Mouse (Mus musculus): ENCODE results near the gene Rsph6a.

Gene Rsph6a

GRCm38 (mm10) chr7:19084921-19085473 lies 30.5 kb downstream of the Rsph6a start:
- no peak for TF ChIP-seq GATA4 (IDR thresholded peaks at IDR 0.05; ENCODE audit: insufficient replicate concordance, low read length)

- no peak for TF ChIP-seq GATA4 (IDR thresholded peaks at IDR 0.05; ENCODE audit: insufficient replicate concordance, low read length)
Measured at GRCm38 (mm10) chr7:19085495-19085894, 31.0 kb downstream of the Rsph6a start.

- peak; percentile 14; the same call in 1 of the 2 replicates for TF ChIP-seq GATA4 (IDR thresholded peaks at IDR 0.05; ENCODE audit: insufficient replicate concordance, low read length)
Measured at GRCm38 (mm10) chr7:19086042-19086441, 31.6 kb downstream of the Rsph6a start.

GRCm38 (mm10) chr7:19086760-19087159 lies 32.3 kb downstream of the Rsph6a start:
- TF ChIP-seq GATA4 (IDR thresholded peaks at IDR 0.05; ENCODE audit: insufficient replicate concordance, low read length) = no peak

GRCm38 (mm10) chr7:19088813-19089212 lies 34.3 kb downstream of the Rsph6a start:
- no peak for TF ChIP-seq GATA4 (IDR thresholded peaks at IDR 0.05; ENCODE audit: insufficient replicate concordance, low read length)

GRCm38 (mm10) chr7:19091913-19092312 lies 37.4 kb downstream of the Rsph6a start:
- no peak for TF ChIP-seq GATA4 (IDR thresholded peaks at IDR 0.05; ENCODE audit: insufficient replicate concordance, low read length)

DNA sequence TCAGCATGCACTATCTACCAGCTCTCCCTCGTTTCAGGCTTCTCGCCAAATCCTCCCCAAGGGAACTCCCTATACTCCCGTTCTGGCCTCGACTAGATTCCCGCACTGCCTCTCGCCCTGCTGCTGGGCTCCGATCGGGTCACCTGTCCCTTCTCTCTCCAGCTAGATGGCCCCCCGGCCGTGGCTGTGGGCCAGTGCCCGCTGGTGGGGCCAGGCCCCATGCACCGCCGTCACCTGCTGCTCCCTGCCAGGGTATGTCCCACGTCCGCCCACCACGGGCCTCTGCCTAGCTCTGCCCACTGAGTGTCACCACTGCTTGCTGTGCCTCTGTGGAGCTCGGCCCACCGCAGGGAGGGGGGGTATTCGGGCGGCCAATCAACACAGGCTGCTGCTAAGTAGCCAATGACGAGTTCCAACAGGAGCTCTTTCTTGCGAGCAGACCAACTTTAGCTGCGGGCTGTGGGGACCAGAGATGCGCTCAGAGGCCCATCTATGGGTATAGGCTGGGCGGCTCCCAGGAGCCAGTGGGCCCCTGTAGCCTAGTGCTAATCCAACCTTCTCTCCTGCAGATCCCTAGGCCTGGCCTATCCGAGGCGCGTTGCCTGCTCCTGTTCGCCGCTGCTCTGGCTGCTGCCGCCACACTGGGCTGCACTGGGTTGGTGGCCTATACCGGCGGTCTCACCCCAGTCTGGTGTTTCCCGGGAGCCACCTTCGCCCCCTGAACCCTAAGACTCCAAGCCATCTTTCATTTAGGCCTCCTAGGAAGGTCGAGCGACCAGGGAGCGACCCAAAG lies 38.1 kb downstream of the Rsph6a start:
- TF ChIP-seq GATA4 (IDR thresholded peaks at IDR 0.05; ENCODE audit: insufficient replicate concordance, low read length) = no peak

DNA sequence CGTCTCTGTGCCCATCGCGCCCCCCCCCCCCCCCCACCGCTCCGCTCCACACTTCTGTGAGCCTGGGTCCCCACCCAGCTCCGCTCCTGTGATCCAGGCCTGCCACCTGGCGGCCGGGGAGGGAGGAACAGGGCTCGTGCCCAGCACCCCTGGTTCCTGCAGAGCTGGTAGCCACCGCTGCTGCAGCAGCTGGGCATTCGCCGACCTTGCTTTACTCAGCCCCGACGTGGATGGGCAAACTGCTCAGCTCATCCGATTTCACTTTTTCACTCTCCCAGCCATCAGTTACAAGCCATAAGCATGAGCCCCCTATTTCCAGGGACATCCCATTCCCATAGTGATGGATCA lies 38.7 kb downstream of the Rsph6a start:
- TF ChIP-seq GATA4 (IDR thresholded peaks at IDR 0.05; ENCODE audit: insufficient replicate concordance, low read length) = no peak

DNA sequence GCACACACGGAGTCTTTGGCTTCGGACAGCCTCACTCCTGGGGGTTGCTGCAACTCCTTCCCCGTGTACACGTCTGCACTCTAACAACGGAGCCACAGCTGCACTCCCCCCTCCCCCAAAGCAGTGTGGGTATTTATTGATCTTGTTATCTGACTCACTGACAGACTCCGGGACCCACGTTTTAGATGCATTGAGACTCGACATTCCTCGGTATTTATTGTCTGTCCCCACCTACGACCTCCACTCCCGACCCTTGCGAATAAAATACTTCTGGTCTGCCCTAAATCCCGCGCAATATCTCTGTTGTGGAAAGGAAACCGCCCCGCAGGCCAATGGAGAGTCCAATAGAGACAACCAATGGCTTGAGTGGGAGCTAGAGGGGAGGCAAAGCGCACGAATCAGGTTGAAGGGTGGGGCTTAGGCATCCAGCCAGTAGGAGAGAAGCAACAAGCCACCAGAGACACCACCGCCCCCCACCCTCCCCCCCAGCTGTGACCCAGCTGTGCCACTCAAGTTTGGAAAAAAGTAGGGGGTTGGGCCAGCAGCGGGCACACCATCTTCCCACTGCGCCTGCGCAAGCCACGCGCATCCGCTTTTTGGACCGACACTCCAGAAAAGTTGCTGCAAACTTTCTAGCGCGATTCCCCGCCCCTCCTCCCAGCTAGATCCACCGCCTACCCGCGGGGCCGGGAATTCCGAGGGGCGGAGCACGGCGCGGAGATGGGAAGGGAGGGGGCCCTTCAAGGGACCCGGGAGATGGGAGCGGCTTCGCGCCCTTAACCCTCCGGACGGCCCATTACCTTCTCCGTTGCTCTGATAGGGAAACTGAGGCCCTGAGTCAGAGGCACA lies 39.3 kb downstream of the Rsph6a start:
- TF ChIP-seq GATA4 (IDR thresholded peaks at IDR 0.05; ENCODE audit: insufficient replicate concordance, low read length) = no peak

GRCm38 (mm10) chr7:19094471-19094825 lies 40.0 kb downstream of the Rsph6a start, which contains the start of gene Six5:
Gene Six5 (plus strand): TSS chr7:19094594.
- no peak for TF ChIP-seq GATA4 (IDR thresholded peaks at IDR 0.05; ENCODE audit: insufficient replicate concordance, low read length)

- no peak for TF ChIP-seq GATA4 (IDR thresholded peaks at IDR 0.05; ENCODE audit: insufficient replicate concordance, low read length)
Measured at GRCm38 (mm10) chr7:19094826-19095750, 40.6 kb downstream of the Rsph6a start.

DNA sequence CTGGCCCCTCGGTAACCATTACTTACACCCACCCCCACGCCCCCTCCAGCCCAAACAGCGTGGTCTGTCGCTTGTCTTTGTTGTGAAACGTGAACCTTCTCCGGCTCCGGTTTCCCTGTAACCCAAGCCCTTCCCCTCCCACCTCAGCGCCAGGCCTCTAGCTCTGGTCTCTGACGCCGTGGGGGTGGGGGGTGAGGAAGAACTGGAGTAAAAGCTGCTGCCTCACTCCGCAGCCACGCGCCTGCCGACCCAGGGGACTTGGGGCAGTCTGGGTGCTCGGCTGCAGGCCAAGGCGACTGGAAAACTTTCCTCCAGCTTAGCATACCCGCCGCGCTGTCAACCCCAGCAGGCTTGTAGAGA lies 41.2 kb downstream of the Rsph6a start:
- no peak for TF ChIP-seq GATA4 (IDR thresholded peaks at IDR 0.05; ENCODE audit: insufficient replicate concordance, low read length)

- no peak for TF ChIP-seq GATA4 (IDR thresholded peaks at IDR 0.05; ENCODE audit: insufficient replicate concordance, low read length)
Measured at GRCm38 (mm10) chr7:19096421-19096976, 42.0 kb downstream of the Rsph6a start.

DNA sequence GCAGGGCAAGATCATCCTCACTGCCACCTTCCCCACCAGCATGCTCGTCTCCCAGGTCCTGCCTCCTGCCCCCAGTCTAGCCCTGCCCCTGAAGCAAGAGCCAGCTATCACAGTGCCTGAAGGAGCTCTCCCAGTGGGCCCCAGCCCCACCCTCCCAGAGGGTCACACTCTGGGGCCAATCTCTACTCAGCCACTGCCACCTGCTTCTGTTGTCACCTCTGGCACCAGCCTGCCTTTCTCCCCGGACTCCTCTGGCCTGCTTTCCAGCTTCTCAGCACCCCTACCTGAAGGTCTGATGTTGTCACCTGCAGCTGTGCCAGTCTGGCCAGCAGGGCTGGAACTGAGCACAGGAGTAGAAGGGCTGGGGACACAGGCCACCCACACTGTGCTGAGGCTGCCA lies 42.7 kb downstream of the Rsph6a start:
- TF ChIP-seq GATA4 (IDR thresholded peaks at IDR 0.05; ENCODE audit: insufficient replicate concordance, low read length) = no peak

DNA sequence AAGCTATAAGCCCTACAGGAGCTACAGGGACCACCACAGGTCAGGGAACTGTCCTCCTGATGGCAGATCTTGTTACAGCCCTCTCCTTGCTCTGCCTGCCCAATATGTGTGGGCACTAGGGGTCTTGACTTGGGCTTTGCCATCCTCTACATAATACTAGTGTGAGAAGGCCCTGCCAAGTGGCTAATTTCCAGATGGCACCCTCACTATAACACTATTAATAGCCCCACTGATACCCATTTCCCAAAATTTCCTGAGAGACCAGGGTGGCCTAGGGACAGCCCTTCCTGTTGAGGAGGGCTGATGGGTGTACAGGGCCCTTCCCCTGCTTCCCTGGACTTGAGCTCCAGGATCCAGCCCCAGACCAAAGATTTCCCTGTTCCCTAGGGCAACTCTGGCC lies 43.4 kb downstream of the Rsph6a start:
- no peak for TF ChIP-seq GATA4 (IDR thresholded peaks at IDR 0.05; ENCODE audit: insufficient replicate concordance, low read length)
